In the genomic region with DNA sequence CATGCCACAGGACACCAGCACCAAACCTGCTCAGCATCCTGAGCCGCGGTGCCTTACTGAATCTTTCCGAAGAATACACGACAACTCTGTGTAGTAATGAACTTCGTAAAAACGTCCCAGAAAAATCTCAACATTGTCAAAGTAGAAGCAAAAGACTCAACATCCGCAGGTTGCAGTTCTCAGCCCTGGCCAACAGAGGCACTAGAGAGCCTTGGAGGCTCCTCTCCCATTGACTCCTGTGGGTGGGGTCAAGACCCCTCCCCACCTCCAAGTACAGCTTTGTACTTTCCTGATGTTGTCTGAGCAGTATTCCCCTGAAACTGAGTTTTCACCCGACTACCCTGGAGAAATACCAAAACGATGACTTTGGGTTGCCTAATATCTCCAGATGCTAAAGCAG, we compare ENCODE assay signal across 15 mouse cellular contexts.
DNase-seq lines count a peak whose midpoint lies in the region; ATAC-seq and TF ChIP-seq lines count a peak whose summit lies in the region.
"Had no signal": no experiment of that assay in that cellular context is flagged by ENCODE, and none has a peak within 500 bp of the region (broad histone marks: within the 10 kb centered on the region; RNA-seq: fewer than 3 reads in every experiment).

No protein-coding gene starts in this region.

- no peaks in the 10 kb centered on the region for H3K27me3 ChIP-seq in liver, adult 2 months (ENCODE audit: control insufficient read depth, insufficient read depth, low read length)
- H3K27me3 ChIP-seq in liver, embryonic 11.5 days (replicated peaks; ENCODE audit: control insufficient read depth, insufficient read depth, low read length), result no peaks in the 10 kb centered on the region
- no peaks in the 10 kb centered on the region for H3K27me3 ChIP-seq in ES-Bruce4 (ENCODE audit: control insufficient read depth, insufficient read depth, low read length, poor library complexity, severe bottlenecking)
- H3K27me3 ChIP-seq: heart, embryonic 13.5 days; hindbrain, embryonic 12.5 days; kidney, embryonic 15.5 days; lung, embryonic 15.5 days had no signal

- 95% methylated on average over 9 of the region's 9 CpGs for WGBS in liver, adult 2 months
- 88% methylated on average over 9 of the region's 9 CpGs for WGBS in liver, embryonic 11.5 days

- no peak overlapping the region for H3K4me3 ChIP-seq in liver, adult 2 months (ENCODE audit: insufficient read depth, low read depth, low read length)
- no peak overlapping the region for H3K4me3 ChIP-seq in liver, embryonic 11.5 days (ENCODE audit: low read depth, low read length)
- H3K4me3 ChIP-seq in ES-Bruce4 (ENCODE audit: low read depth, low read length), result no peak overlapping the region
- H3K4me3 ChIP-seq: forebrain, embryonic 10.5 days; heart, embryonic 13.5 days; hindbrain, embryonic 12.5 days; kidney, embryonic 15.5 days; lung, embryonic 15.5 days had no signal

- H3K36me3 ChIP-seq in liver, adult 2 months (ENCODE audit: control insufficient read depth, insufficient read depth, low read length), result peaks cover 9% of the 10 kb centered on the region
- H3K36me3 ChIP-seq in liver, embryonic 11.5 days (ENCODE audit: control insufficient read depth, insufficient read depth, low read length), result no peaks in the 10 kb centered on the region
- H3K36me3 ChIP-seq in ES-Bruce4 (ENCODE audit: control insufficient read depth, insufficient read depth, low read length, poor library complexity, severe bottlenecking), result no peaks in the 10 kb centered on the region
- H3K36me3 ChIP-seq: forebrain, embryonic 10.5 days; heart, embryonic 13.5 days; hindbrain, embryonic 12.5 days; kidney, embryonic 15.5 days; lung, embryonic 15.5 days had no signal

- H3K79me2 ChIP-seq in liver, adult 2 months (ENCODE audit: control insufficient read depth, insufficient read depth, low read length), result peaks cover 3% of the 10 kb centered on the region; the same call in 1 of the 2 replicates

- H3K27ac ChIP-seq in liver, adult 2 months (replicated peaks; ENCODE audit: insufficient read depth, low read depth, low read length), result no peak overlapping the region
- H3K27ac ChIP-seq in liver, embryonic 11.5 days (ENCODE audit: low read depth, low read length), result no peak overlapping the region
- no peak overlapping the region for H3K27ac ChIP-seq in ES-Bruce4 (ENCODE audit: insufficient read depth, low read length)
- H3K27ac ChIP-seq: forebrain, embryonic 10.5 days; heart, embryonic 13.5 days; hindbrain, embryonic 12.5 days; kidney, embryonic 15.5 days; lung, embryonic 15.5 days had no signal

- no peak overlapping the region for H3K4me2 ChIP-seq in liver, embryonic 11.5 days
- H3K4me2 ChIP-seq: heart, embryonic 13.5 days; hindbrain, embryonic 12.5 days; kidney, embryonic 15.5 days; lung, embryonic 15.5 days; midbrain, embryonic 11.5 days had no signal

- H3K4me1 ChIP-seq in liver, adult 2 months (ENCODE audit: control insufficient read depth, insufficient read depth, low read length), result no peaks in the 10 kb centered on the region
- no peaks in the 10 kb centered on the region for H3K4me1 ChIP-seq in liver, embryonic 11.5 days (replicated peaks; ENCODE audit: control insufficient read depth, insufficient read depth, low read length)
- H3K4me1 ChIP-seq in ES-Bruce4 (ENCODE audit: control insufficient read depth, insufficient read depth, low read length), result no peaks in the 10 kb centered on the region
- H3K4me1 ChIP-seq: forebrain, embryonic 10.5 days; heart, embryonic 13.5 days; hindbrain, embryonic 12.5 days; kidney, embryonic 15.5 days; lung, embryonic 15.5 days had no signal

- H3K9me3 ChIP-seq in liver, embryonic 11.5 days (ENCODE audit: control insufficient read depth, low read length), result no peaks in the 10 kb centered on the region
- H3K9me3 ChIP-seq in ES-Bruce4 (replicated peaks; ENCODE audit: control insufficient read depth, insufficient read depth, low read length, poor library complexity, severe bottlenecking), result no peaks in the 10 kb centered on the region
- H3K9me3 ChIP-seq: forebrain, embryonic 10.5 days; heart, embryonic 13.5 days; hindbrain, embryonic 12.5 days; kidney, embryonic 15.5 days; lung, embryonic 15.5 days had no signal

- no peak for DNase-seq in liver, adult 2 months (ENCODE audit: extremely low read depth, low read depth, low spot score)
- DNase-seq in liver, embryonic 11.5 days (ENCODE audit: low spot score), result no peak
- peak; percentile 17 for DNase-seq in CD4-positive helper T cell, adult 2 months (ENCODE audit: low read depth, low spot score)
- DNase-seq in adrenal gland, adult (ENCODE audit: inconsistent age in 2 of 2, low spot score in 1 of 2), result no peak
- no peak for DNase-seq in kidney, adult 8-10 months
- DNase-seq: adrenal gland, adult 2 months; cerebellum, postnatal 10 days had no signal

- no peak for TF ChIP-seq EP300 in ES-Bruce4 (IDR thresholded peaks at IDR 0.05; ENCODE audit: insufficient read depth, low read depth, low read length)

- peak; percentile 61; the same call in 1 of the 2 replicates for TF ChIP-seq CTCF in liver, adult 2 months (IDR thresholded peaks at IDR 0.05; ENCODE audit: low read depth, low read length)
- TF ChIP-seq CTCF in ES-Bruce4 (IDR thresholded peaks at IDR 0.05; ENCODE audit: low read depth, low read length), result peak; percentile 42

- H3K9ac ChIP-seq in liver, adult 2 months (ENCODE audit: low read depth, low read length), result no peak overlapping the region
- no peak overlapping the region for H3K9ac ChIP-seq in liver, embryonic 11.5 days (ENCODE audit: low read depth, low read length)
- H3K9ac ChIP-seq in ES-Bruce4 (ENCODE audit: low read depth, poor library complexity, severe bottlenecking), result no peak overlapping the region
- H3K9ac ChIP-seq: heart, embryonic 13.5 days; hindbrain, embryonic 12.5 days; kidney, embryonic 15.5 days; lung, embryonic 15.5 days had no signal

- ATAC-seq in liver, embryonic 11.5 days (replicated peaks; ENCODE audit: low FRiP score), result no peak
- ATAC-seq in megakaryocyte progenitor cell, adult 5-6 weeks (replicated peaks; ENCODE audit: poor library complexity), result 0 out of 2 replicates have a peak, but pooled peaks have one; percentile 32

- no peak for TF ChIP-seq POLR2A in liver, adult 2 months (IDR thresholded peaks at IDR 0.05; ENCODE audit: extremely low read depth, insufficient read depth, low read length)
- TF ChIP-seq POLR2A in ES-Bruce4 (IDR thresholded peaks at IDR 0.05; ENCODE audit: insufficient read depth, low read length), result no peak
